Mouse (Mus musculus) neural tube, embryonic 10.5 days (tissue): ENCODE results near the gene Mcfd2.

Source experiments
- DNase-seq: peaks from one replicate; pipeline ENCODE4 v3.0.0-alpha.2; 2017; ENCODE audit warnings: low spot score; ENCODE audit errors: extremely low spot score

The Mcfd2 gene

GRCm38 (mm10) chr17:87288131-87288530 lies 22.4 kb upstream of the Mcfd2 start:
- DNase-seq, result no peak

GRCm38 (mm10) chr17:87287197-87287777 lies 21.6 kb upstream of the Mcfd2 start:
- DNase-seq, result no peak

GRCm38 (mm10) chr17:87286481-87287143 lies 20.9 kb upstream of the Mcfd2 start:
- no peak for DNase-seq

- DNase-seq, result no peak
Observed at GRCm38 (mm10) chr17:87285731-87286465, 20.2 kb upstream of the Mcfd2 start.

GRCm38 (mm10) chr17:87284482-87285040 lies 18.8 kb upstream of the Mcfd2 start:
- peak; percentile 18 for DNase-seq

- peak; percentile 62 for DNase-seq
Observed at GRCm38 (mm10) chr17:87283755-87284481, 18.2 kb upstream of the Mcfd2 start.

- DNase-seq, result peak; percentile 80
Observed at GRCm38 (mm10) chr17:87283055-87283754, 17.5 kb upstream of the Mcfd2 start.

GRCm38 (mm10) chr17:87282706-87283053 lies 16.9 kb upstream of the Mcfd2 start, which contains the start of gene Ttc7:
Ttc7 (plus strand) TSS chr17:87282886.
- peak; percentile 95 for DNase-seq

- DNase-seq, result peak; percentile 85
Observed at GRCm38 (mm10) chr17:87282007-87282705, 16.4 kb upstream of the Mcfd2 start.

GRCm38 (mm10) chr17:87275363-87276341 lies 9.9 kb upstream of the Mcfd2 start:
- no peak for DNase-seq

- no peak for DNase-seq
Observed at GRCm38 (mm10) chr17:87269454-87269853, 3.7 kb upstream of the Mcfd2 start.

GRCm38 (mm10) chr17:87264927-87265791 lies 576 bp downstream of the Mcfd2 start:
- DNase-seq, result no peak

GRCm38 (mm10) chr17:87264054-87264830 lies 1.5 kb downstream of the Mcfd2 start:
- no peak for DNase-seq

GRCm38 (mm10) chr17:87263401-87263800 lies 2.3 kb downstream of the Mcfd2 start:
- DNase-seq, result no peak

- DNase-seq, result no peak
Observed at GRCm38 (mm10) chr17:87255672-87256071, 10.1 kb downstream of the Mcfd2 start.

GRCm38 (mm10) chr17:87254384-87254783 lies 11.4 kb downstream of the Mcfd2 start:
- no peak for DNase-seq

GRCm38 (mm10) chr17:87246103-87246502 lies 19.6 kb downstream of the Mcfd2 start:
- DNase-seq, result no peak
